Mouse (Mus musculus): ENCODE measurements around the gene Nnat. TPM values are rescaled to one million over a fixed set of nuclear protein-coding genes. Genes with fewer than 3 reads are reported as not detected.

Gene Nnat
- total RNA-seq, 2 experiments from 2014 or later = 3.9 to 6.4 TPM

DNA sequence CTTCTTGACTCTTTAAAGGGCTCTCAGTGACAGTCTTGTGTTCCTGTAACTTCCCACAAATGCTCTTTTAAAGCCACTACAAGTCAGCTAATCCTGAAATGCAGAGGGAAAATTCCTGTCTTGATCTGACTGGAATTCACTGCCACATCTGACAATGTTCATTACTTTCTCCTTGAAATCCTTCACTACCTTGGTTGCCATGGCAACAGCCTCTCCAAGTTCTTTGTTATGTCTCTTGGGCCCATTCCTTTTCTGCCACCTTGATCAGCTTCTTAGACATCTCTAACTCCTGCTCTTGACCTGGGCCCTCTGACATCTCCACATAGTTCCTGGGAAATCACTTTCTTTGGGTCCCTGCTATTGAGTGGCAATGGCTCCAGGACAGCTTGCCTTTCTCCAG, 13.2 kb upstream of the Nnat start:
- DNase-seq = no peak
- intact Hi-C loops (cut with DNase I) = no loop called here

GRCm38 (mm10) chr2:157550292-157550691, 9.6 kb upstream of the Nnat start:
- intact Hi-C loops (cut with DNase I) = no loop called here
- DNase-seq = no peak

- intact Hi-C loops (cut with DNase I) = no loop called here
These were observed 7.6 kb upstream of the Nnat start for GRCm38 (mm10) chr2:157552158-157552886.

DNA sequence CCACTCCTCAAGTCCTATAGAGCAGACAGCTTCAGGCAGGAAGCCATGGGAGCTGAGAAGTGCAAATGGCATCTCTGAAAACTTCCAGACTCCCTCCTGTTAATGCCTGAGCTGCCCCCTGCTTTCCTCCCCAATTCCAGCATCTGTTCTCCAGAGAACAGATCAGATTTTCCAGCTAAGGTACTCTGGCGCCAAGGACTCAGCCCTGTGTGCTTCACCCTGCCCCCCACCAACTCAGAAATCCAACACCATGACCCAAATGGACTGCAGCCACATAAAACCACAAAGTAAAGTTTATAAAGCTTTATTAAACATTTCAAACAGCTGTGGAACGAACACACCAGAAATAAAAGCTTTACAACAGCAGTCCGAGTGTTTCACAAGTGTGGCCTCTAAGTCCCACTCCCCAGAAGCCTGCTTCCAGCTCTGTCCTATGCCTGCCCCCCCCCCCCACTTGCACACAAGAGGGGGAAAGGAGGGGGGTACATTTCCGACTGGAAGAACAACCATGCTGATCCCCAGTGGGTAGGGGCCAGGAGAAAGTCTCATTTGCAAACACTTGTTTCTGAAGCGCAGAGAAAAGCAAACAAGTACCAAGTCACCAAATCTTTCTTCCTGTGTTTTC, 3.7 kb upstream of the Nnat start:
- intact Hi-C loops (cut with DNase I) = no loop called here
- DNase-seq = no peak

More at GRCm38 (mm10) chr2:157552158-157552886, 7.6 kb upstream of the Nnat start:
- DNase-seq = peak in 1 of 2 experiments; percentile 31

GRCm38 (mm10) chr2:157558051-157558450, 1.8 kb upstream of the Nnat start:
- intact Hi-C loops (cut with DNase I) = no loop called here
- no peak for DNase-seq

GRCm38 (mm10) chr2:157558520-157558919, 1.4 kb upstream of the Nnat start:
- no peak for DNase-seq
- intact Hi-C loops (cut with DNase I) = no loop called here

GRCm38 (mm10) chr2:157559440-157559839, 438 bp upstream of the Nnat start:
- intact Hi-C loops (cut with DNase I) = no loop called here

GRCm38 (mm10) chr2:157560302-157560701, 424 bp downstream of the Nnat start:
- intact Hi-C loops (cut with DNase I) = no loop called here
- DNase-seq = no peak

More at GRCm38 (mm10) chr2:157559440-157559839, 438 bp upstream of the Nnat start:
- no peak for DNase-seq

GRCm38 (mm10) chr2:157561165-157561836, 1.4 kb downstream of the Nnat start:
- peak; percentile 92 to 93 for DNase-seq
- intact Hi-C loops (cut with DNase I) = no loop called here

DNA sequence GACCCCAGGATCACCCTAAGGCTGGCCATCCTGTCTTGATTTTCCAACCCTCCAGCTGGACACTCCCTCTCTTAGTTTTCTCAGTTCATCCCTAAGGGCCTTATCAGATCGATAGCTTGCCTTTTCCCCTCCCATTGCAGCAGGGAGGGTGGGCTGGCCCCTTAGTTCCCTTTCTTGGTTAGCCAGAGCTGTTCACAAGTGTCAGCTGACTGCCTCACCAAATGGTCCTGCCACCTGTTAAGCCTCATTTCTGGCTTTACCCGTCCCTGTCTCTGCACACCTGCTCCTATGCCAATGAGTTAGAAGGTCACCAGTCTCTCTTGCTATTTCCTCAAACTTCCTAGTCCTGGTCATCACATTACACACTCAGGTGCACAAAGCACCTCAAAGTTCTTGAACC, 3.2 kb downstream of the Nnat start:
- no peak for DNase-seq
- intact Hi-C loops (cut with DNase I) = no loop called here

DNA sequence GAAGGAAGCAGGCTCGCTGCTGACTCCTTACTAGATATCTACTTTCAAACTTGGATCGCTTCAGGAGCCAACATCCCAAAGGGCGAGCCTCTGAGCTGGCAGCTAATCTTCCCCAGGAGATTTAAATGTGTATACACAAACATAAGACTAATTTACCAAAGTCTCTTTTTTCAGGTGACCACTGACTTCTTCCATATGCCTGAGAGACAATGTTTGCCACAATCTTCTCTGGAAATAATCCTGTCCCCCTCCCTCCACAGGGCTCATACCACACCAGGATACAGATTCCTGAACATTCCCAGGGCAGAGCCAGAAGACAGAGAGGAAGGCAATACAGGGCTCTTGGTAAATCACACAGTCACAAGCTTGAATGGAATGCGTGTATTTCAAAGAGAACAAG, 4.8 kb downstream of the Nnat start:
- no peak for DNase-seq
- intact Hi-C loops (cut with DNase I) = no loop called here

- peak in 1 of 2 experiments; percentile 38 for DNase-seq
- intact Hi-C loops (cut with DNase I) = no loop called here
These were observed 5.6 kb downstream of the Nnat start for GRCm38 (mm10) chr2:157565446-157565845.

DNA sequence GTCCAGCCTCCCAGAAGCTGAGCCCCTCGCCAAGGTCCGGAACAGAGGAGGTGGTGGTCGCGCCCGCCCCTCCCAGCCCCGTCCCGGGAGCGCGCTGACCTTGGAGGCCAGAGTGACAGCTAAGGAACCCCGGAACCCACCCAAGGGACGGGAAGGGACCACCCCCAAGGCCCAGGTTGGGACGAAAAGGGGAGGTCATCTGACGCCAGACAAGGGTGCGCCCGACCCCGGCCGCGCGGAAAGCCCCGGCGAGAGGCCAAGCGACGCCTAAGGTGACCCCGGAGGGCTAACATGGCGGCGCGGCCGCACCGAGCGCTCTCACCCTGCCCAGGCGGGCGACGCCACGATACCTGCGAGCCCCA, 6.0 kb downstream of the Nnat start:
- no peak for DNase-seq
- intact Hi-C loops (cut with DNase I) = no loop called here

GRCm38 (mm10) chr2:157566260-157566952, 6.5 kb downstream of the Nnat start:
- peak; percentile 91 to 94 for DNase-seq
- intact Hi-C loops (cut with DNase I) = no loop called here

- intact Hi-C loops (cut with DNase I) = no loop called here
- DNase-seq = no peak
These were observed 7.5 kb downstream of the Nnat start for GRCm38 (mm10) chr2:157567235-157567961.

DNA sequence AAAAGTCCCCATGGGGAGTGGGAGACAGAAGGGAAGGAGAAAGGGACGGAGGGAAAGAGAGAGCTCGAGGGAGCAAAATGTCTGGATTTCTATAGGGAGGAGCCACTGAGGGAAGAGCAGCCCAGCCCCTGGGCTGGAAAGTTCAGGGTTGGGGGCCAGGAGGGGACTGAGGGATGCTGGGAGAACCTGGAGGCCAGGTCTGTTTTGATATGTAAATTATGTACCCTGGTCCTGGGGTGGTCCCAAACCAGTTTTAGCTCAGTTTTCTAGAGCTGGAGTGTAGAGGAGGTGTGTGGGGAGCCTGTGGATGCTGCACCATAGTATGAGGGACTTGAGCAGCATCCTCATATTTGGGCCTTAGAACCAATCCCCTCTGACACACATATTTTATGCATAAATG, 9.0 kb downstream of the Nnat start:
- DNase-seq = no peak
- intact Hi-C loops (cut with DNase I) = no loop called here

DNA sequence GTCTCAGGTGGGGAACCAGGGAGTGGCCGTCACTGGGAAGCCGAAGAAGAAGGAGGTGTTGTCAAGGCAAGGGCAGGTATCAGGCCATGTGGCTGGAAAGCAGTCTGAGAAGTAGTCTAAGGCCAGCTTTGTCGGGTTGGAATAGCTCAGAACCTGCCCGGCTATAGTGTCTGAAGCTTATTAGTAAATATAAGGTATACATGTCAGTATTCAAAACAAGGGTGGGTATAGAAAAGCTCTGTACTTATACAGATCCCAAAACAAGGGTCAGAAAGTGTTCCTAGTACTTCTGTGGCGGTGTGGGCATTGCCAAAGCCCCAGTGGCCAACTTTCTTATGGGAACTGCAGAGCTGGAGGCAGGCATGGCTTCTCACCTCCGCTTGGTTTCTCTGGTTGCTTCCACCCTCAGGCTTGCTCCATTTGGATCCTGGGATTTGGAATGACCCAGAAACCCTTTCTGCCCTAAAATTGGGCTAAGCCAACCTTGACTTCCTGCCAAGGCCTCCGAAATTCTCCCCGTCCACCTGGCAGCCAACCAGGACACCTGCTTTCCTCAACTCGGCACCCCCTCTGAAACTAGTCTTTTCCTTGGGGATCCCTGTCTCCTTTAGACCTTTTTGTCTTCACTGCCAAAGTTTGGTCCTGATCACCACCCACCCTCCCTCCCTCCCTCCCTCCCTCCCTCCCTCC, 10.1 kb downstream of the Nnat start:
- intact Hi-C loops (cut with DNase I) = no loop called here
- DNase-seq = no peak

DNA sequence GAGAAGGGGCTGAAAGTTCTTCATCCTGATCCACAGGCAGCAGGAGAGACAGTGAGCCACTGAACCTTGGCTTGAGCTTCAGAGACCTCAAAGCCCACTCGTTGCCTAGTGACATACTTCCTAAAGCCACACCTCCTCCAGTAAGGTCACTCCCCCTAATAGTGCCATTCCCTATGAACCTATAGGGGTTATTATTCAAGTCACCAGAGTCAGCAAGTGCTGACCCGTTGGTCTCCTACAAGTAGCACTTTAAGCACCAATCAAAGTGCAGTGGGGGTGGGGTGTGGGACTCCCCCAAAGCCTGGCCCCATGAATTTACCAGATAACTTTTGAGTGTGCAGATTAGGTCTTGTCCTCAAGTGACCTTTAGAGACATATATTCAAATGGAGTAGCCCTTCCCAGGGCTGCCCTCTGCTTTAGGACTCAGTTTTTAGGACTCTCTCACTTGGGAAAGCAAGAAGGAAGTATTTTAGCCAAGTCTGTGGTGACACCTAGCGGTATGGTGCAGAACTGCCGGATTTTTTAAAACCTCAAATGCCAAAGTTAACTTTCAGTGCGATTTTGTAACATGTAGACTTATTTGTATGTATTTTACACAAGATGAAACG, 11.4 kb downstream of the Nnat start, which contains the start of gene Blcap:
Blcap (minus strand) TSS at position 51 of the 609 bp plus-strand sequence.
- DNase-seq = peak; percentile 64 to 80

GRCm38 (mm10) chr2:157572786-157573185, 12.9 kb downstream of the Nnat start:
- intact Hi-C loops (cut with DNase I) = no loop called here
- DNase-seq = no peak

More for the DNA sequence above, 11.4 kb downstream of the Nnat start, which contains the start of gene Blcap:
- intact Hi-C loops (cut with DNase I) = loop anchor here (1.0 kb wide), 4 partner anchors 91 to 279 kb away; no protein-coding TSS in a partner anchor
